In genomic region chr7:44615987-44616386, GRCm38 (mm10) we compare ENCODE assay signal across 13 mouse cellular contexts. TPM values are rescaled to one million over a fixed set of nuclear protein-coding genes. Genes with fewer than 3 reads are reported as not detected.
"Had no signal": no experiment of that assay in that cellular context is flagged by ENCODE, and none has a peak within 500 bp of the region (broad histone marks: within the 10 kb centered on the region; RNA-seq: fewer than 3 reads in every experiment).

No protein-coding gene starts in this region.

- H3K4me1 ChIP-seq: limb, embryonic 13.5 days; liver, embryonic 15.5 days had no signal

- H3K4me2 ChIP-seq: limb, embryonic 13.5 days; liver, embryonic 15.5 days; midbrain, embryonic 13.5 days had no signal

- H3K9ac ChIP-seq: limb, embryonic 13.5 days; liver, embryonic 15.5 days; midbrain, embryonic 13.5 days had no signal

- H3K36me3 ChIP-seq: limb, embryonic 13.5 days; liver, embryonic 15.5 days; midbrain, embryonic 13.5 days had no signal

- DNase-seq: kidney, postnatal 10 days; kidney, postnatal 4 days; left cerebral cortex, postnatal 4 days; lung, adult 2 months; lung, postnatal 36 days; thymus, postnatal 4 days had no signal

- H3K4me3 ChIP-seq: limb, embryonic 13.5 days; liver, embryonic 15.5 days; midbrain, embryonic 13.5 days had no signal

- ATAC-seq: lung, postnatal 0 days; midbrain, embryonic 13.5 days had no signal

- H3K27ac ChIP-seq: limb, embryonic 13.5 days; liver, embryonic 15.5 days; midbrain, embryonic 13.5 days; stomach, postnatal 0 days had no signal

- H3K9me3 ChIP-seq: liver, embryonic 15.5 days had no signal

RNA-seq across cellular contexts. Expression of gene Napsa, which starts 43.8 kb away (rescaled TPM):
- total RNA-seq: midbrain, postnatal 0 days had no signal

RNA-seq across cellular contexts. Expression of gene Myh14, which starts 54.7 kb away (rescaled TPM):
- total RNA-seq: megakaryocyte progenitor cell, adult 5-6 weeks had no signal
